Mouse (Mus musculus) lung, embryonic 14.5 days (tissue): ENCODE measurements at regions not wholly inside any gene's neighbourhood (a gene's known extent, or its start where the extent isn't known, plus 50 kb on each side); places are given as distances from the start of the nearest gene placed in this dataset.

Source experiments
- ATAC-seq: fragments of 200-750 bp; cut with Nextera tagmentation; 2 replicates; pipeline ENCODE4 v1.8.0; 2017; ENCODE audit warnings: mild to moderate bottlenecking, moderate TSS enrichment, moderate library complexity; ENCODE audit not compliant: insufficient read depth
- DNase-seq: peaks from one replicate; pipeline ENCODE4 v3.0.0-alpha.2; 2015
- H3K27ac ChIP-seq: fragments of 300-500 bp; sonication (generic); 2 replicates; pipeline ENCODE4 v1.5.1; 2014; ENCODE audit warnings: low read depth, mild to moderate bottlenecking, moderate library complexity
- H3K27me3 ChIP-seq: fragments of 300-500 bp; sonication (generic); 2 replicates; pipeline ENCODE4 v1.6.1; 2014; ENCODE audit warnings: low read length, control low read depth; ENCODE audit not compliant: insufficient read depth
- H3K36me3 ChIP-seq: fragments of 300-500 bp; sonication (generic); 2 replicates; pipeline ENCODE4 v1.6.1; 2014; ENCODE audit warnings: control low read depth; ENCODE audit not compliant: insufficient read depth
- H3K4me1 ChIP-seq: fragments of 300-500 bp; sonication (generic); 2 replicates; pipeline ENCODE4 v1.6.1; 2014; ENCODE audit warnings: antibody characterized with exemption, control low read depth; ENCODE audit not compliant: insufficient read depth
- H3K4me2 ChIP-seq: fragments of 300-500 bp; sonication (generic); 2 replicates; pipeline ENCODE4 v1.6.1; 2014; ENCODE audit warnings: mild to moderate bottlenecking
- H3K4me3 ChIP-seq: fragments of 300-500 bp; sonication (generic); 2 replicates; pipeline ENCODE4 v1.5.1; 2014; ENCODE audit warnings: low read depth, low read length
- H3K9ac ChIP-seq: fragments of 300-500 bp; sonication (generic); 2 replicates; pipeline ENCODE4 v1.6.1; 2014
- H3K9me3 ChIP-seq: fragments of 300-500 bp; sonication (generic); 2 replicates; pipeline ENCODE4 v1.6.1; 2016; ENCODE audit warnings: low read depth, low read length, control low read depth
- CTCF ChIP-seq: IDR thresholded peaks from 2 replicates; pipeline ENCODE4 v1.5.1; 2016; ENCODE audit warnings: antibody characterized with exemption, low read depth
- WGBS: fragments of 180-500 bp; shearing (Covaris S2); extraction: QIAGEN DNeasy Blood & Tissue Kit; methylation state at CpG from one replicate; pipeline ENCODE4 v1.1.7; 2014; 5-methylcytosine and 5-hydroxymethylcytosine counted together

DNA sequence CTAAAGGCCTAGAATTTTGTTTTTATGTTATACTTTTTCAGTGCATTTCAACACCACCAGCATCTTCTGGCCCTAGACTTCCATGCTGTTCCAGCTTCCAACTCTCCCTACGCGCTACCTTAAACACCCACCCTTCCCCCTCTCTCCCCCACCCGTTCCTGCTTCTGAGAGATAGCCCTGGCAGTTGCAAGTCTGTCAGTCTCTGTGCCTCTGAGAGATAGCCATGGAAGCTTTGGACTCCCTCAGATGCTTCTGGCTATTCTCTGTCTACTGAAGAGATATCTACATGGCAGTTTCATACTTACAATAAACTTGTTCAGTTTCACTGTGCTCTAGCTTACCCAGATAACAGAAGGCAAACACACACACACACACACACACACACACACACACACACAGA, 252.3 kb upstream of the H2al1a start:
- Histone ChIP-seq H3K4me3 (no peak overlapping the region), H3K27me3 (no peaks in the 10 kb centered on the region), H3K27ac (no peak overlapping the region), H3K9me3 (no peaks in the 10 kb centered on the region), H3K36me3 (no peaks in the 10 kb centered on the region), H3K4me2 (no peak overlapping the region), H3K9ac (no peak overlapping the region), H3K4me1 (no peaks in the 10 kb centered on the region)
- no peak for TF ChIP-seq CTCF
- 81% methylated on average over 3 of the region's 3 CpGs for WGBS
- ATAC-seq (no peak), DNase-seq (no peak)

- ATAC-seq = no peak
- Histone ChIP-seq H3K9ac (no peak overlapping the region), H3K9me3 (no peaks in the 10 kb centered on the region), H3K4me1 (no peaks in the 10 kb centered on the region), H3K27me3 (no peaks in the 10 kb centered on the region), H3K4me3 (no peak overlapping the region), H3K4me2 (no peak overlapping the region), H3K36me3 (no peaks in the 10 kb centered on the region), H3K27ac (no peak overlapping the region)
- peak; percentile 18 for DNase-seq
- TF ChIP-seq CTCF = no peak
- 53% methylated on average over 3 of the region's 3 CpGs for WGBS
Observed at GRCm38 (mm10) chrX:11082171-11082570, 216.9 kb upstream of the H2al1a start.

DNA sequence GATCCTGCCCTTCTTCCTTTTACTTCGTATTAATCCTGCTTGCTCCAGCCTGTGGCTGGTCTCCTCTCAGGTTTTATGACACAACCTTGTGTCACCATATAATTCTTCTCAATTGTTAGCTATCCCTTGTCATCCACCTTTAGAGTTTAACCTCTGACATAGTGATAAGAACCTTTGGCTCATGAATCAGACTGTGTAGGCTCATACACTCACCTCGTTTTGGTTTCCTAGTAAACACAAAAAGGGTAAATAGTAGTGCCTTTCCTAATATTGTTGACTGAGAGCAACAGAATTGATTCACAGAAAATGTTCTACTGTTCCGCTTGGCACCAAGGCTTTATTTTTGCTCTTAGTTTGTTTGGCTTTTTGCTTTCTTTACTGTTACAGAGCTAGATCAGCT, 216.2 kb upstream of the H2al1a start:
- H3K9me3 ChIP-seq = no peaks in the 10 kb centered on the region
- no peaks in the 10 kb centered on the region for H3K4me1 ChIP-seq
- 56% methylated on average over 3 of the region's 3 CpGs for WGBS
- no peaks in the 10 kb centered on the region for H3K27me3 ChIP-seq
- no peak for ATAC-seq
- TF ChIP-seq CTCF = no peak
- H3K4me3 ChIP-seq = no peak overlapping the region
- H3K9ac ChIP-seq = no peak overlapping the region
- H3K27ac ChIP-seq = no peak overlapping the region
- no peaks in the 10 kb centered on the region for H3K36me3 ChIP-seq
- DNase-seq = no peak
- no peak overlapping the region for H3K4me2 ChIP-seq

- no peaks in the 10 kb centered on the region for H3K9me3 ChIP-seq
- H3K4me1 ChIP-seq = no peaks in the 10 kb centered on the region
- WGBS = 32% methylated on average over 7 of the region's 7 CpGs
- H3K4me2 ChIP-seq = no peak overlapping the region
- H3K27me3 ChIP-seq = no peaks in the 10 kb centered on the region
- H3K4me3 ChIP-seq = no peak overlapping the region
- no peak overlapping the region for H3K9ac ChIP-seq
- peak; percentile 76; the same call in 1 of the 2 replicates for ATAC-seq
- peak overlapping the region; percentile 69; the same call in 1 of the 2 replicates for H3K27ac ChIP-seq
- no peak for TF ChIP-seq CTCF
- peak; percentile 62 for DNase-seq
- H3K36me3 ChIP-seq = no peaks in the 10 kb centered on the region
Observed at GRCm38 (mm10) chrX:11086257-11087072, 212.6 kb upstream of the H2al1a start.

DNA sequence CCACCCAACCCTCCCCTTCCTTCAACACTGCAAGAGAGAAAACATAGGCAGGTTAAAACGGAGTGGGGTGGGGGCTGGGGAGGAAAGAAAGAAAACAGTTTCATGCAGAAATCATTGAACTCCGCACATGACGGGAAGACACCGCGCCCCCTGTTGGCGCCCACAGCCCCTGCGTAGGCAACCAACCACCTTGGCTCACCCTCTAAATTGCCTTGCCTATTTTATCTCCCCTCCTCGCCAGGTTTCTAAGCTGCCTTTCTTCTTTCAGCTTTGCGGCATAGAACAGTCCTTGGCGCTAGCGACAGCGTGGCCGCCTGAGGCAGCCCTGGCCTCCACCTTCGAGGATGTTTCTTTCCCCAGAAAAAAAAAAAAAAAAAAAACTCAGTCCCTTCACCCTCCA, 211.1 kb upstream of the H2al1a start:
- WGBS = 21% methylated on average over 14 of the region's 14 CpGs
- H3K36me3 ChIP-seq = no peaks in the 10 kb centered on the region
- ATAC-seq = no peak
- peak; percentile 67 for DNase-seq
- peak overlapping the region; percentile 35 for H3K4me2 ChIP-seq
- no peak overlapping the region for H3K27ac ChIP-seq
- H3K4me1 ChIP-seq = no peaks in the 10 kb centered on the region
- no peak overlapping the region for H3K4me3 ChIP-seq
- H3K9ac ChIP-seq = no peak overlapping the region
- TF ChIP-seq CTCF = peak; percentile 63
- H3K9me3 ChIP-seq = no peaks in the 10 kb centered on the region
- H3K27me3 ChIP-seq = no peaks in the 10 kb centered on the region

GRCm38 (mm10) chrX:11088506-11088905, 210.6 kb upstream of the H2al1a start:
- H3K4me1 ChIP-seq = no peaks in the 10 kb centered on the region
- peak overlapping the region; percentile 35; the same call in 1 of the 2 replicates for H3K4me2 ChIP-seq
- no peak overlapping the region for H3K4me3 ChIP-seq
- H3K27ac ChIP-seq = no peak overlapping the region
- DNase-seq (no peak), ATAC-seq (no peak)
- H3K27me3 ChIP-seq = no peaks in the 10 kb centered on the region
- H3K36me3 ChIP-seq = no peaks in the 10 kb centered on the region
- TF ChIP-seq CTCF = no peak
- no peaks in the 10 kb centered on the region for H3K9me3 ChIP-seq
- no peak overlapping the region for H3K9ac ChIP-seq
- 39% methylated on average over 10 of the region's 10 CpGs for WGBS

DNA sequence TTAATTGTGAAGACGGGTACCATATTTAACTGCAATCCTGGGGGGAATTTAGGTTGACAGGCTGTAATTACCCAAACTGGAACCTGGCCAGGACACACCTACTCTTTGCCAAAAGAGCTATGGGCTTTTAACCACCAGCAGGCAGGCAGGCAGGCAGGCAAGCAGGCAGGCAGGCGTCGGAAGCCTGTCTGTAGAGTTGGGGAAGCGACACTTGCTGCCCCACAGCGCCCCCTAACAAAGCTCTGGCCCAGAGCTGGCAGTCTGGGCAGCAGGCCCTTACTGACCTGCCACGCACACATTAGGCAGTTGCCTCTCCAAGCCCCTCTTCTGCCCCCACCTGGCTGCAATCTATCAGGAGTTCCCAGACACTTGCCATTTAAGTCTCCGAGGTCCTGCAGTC, 208.6 kb upstream of the H2al1a start:
- Histone ChIP-seq H3K4me3 (no peak overlapping the region), H3K9me3 (no peaks in the 10 kb centered on the region), H3K27ac (no peak overlapping the region), H3K9ac (no peak overlapping the region), H3K27me3 (no peaks in the 10 kb centered on the region), H3K36me3 (no peaks in the 10 kb centered on the region), H3K4me2 (no peak overlapping the region), H3K4me1 (no peaks in the 10 kb centered on the region)
- TF ChIP-seq CTCF = peak; percentile 61
- ATAC-seq (peak; percentile 49; the same call in 1 of the 2 replicates), DNase-seq (peak; percentile 70)
- 32% methylated on average over 7 of the region's 7 CpGs for WGBS
